Mouse (Mus musculus) kidney, embryonic 14.5 days (tissue): ENCODE measurements around the gene Ankrd44. TPM values are rescaled to one million over a fixed set of nuclear protein-coding genes. Genes with fewer than 3 reads are reported as not detected.

Experiments used
- ATAC-seq: fragments of 200-750 bp; cut with Nextera tagmentation; 2 replicates; pipeline ENCODE4 v1.8.0; 2017; ENCODE audit warnings: moderate number of reproducible peaks, mild to moderate bottlenecking, moderate TSS enrichment, moderate library complexity; ENCODE audit not compliant: low FRiP score, low TSS enrichment
- H3K27ac ChIP-seq: fragments of 300-500 bp; sonication (generic); 2 replicates; pipeline ENCODE4 v1.5.1; 2014; ENCODE audit warnings: low read depth, mild to moderate bottlenecking, low read length, moderate library complexity, mixed read lengths
- H3K27me3 ChIP-seq: fragments of 300-500 bp; sonication (generic); 2 replicates; pipeline ENCODE4 v1.6.1; 2014; ENCODE audit warnings: mild to moderate bottlenecking, low read length; ENCODE audit not compliant: control insufficient read depth, insufficient read depth
- H3K36me3 ChIP-seq: fragments of 300-500 bp; sonication (generic); 2 replicates; pipeline ENCODE4 v1.6.1; 2014; ENCODE audit warnings: low read length, mixed read lengths; ENCODE audit not compliant: control insufficient read depth, insufficient read depth
- H3K4me1 ChIP-seq: fragments of 300-500 bp; sonication (generic); 2 replicates; pipeline ENCODE4 v1.6.1; 2014; ENCODE audit warnings: low read length, mixed read lengths; ENCODE audit not compliant: control insufficient read depth, insufficient read depth
- H3K4me2 ChIP-seq: fragments of 300-500 bp; sonication (generic); replicated peaks from 2 replicates; pipeline ENCODE4 v1.6.1; 2014; ENCODE audit warnings: low read depth, mild to moderate bottlenecking, low read length
- H3K4me3 ChIP-seq: fragments of 300-500 bp; sonication (generic); 2 replicates; pipeline ENCODE4 v1.5.1; 2014; ENCODE audit warnings: mild to moderate bottlenecking, low read length
- H3K9ac ChIP-seq: fragments of 300-500 bp; sonication (generic); 2 replicates; pipeline ENCODE4 v1.6.1; 2014; ENCODE audit warnings: low read depth, mild to moderate bottlenecking, low read length, moderate library complexity
- H3K9me3 ChIP-seq: fragments of 300-500 bp; sonication (generic); 2 replicates; pipeline ENCODE4 v1.6.1; 2016; ENCODE audit warnings: low read length; ENCODE audit not compliant: control insufficient read depth
- WGBS: fragments of 180-500 bp; shearing (Covaris S2); extraction: QIAGEN DNeasy Blood & Tissue Kit; methylation state at CpG from one replicate; pipeline ENCODE4 v1.1.7; 2014; 5-methylcytosine and 5-hydroxymethylcytosine counted together
- polyA plus RNA-seq: library from polyadenylated mRNA; unstranded; fragments of >200 nt; fragmentation: Nextera tagmentation; extraction: Ambion mirVana; gene quantifications from 2 replicates; pipeline ENCODE4 v1.2.1, GENCODE M21; 2014

The Ankrd44 gene
- polyA plus RNA-seq, 1 experiment from 2014 or later, result 9.0 TPM

GRCm38 (mm10) chr1:54825718-54826425 lies 100.3 kb downstream of the Ankrd44 start:
- no peaks in the 10 kb centered on the region for H3K9me3 ChIP-seq

GRCm38 (mm10) chr1:54824106-54824808 lies 101.9 kb downstream of the Ankrd44 start:
- 34% methylated on average over 14 of the region's 14 CpGs for WGBS
- no peaks in the 10 kb centered on the region for H3K9me3 ChIP-seq
- peak; percentile 73 for ATAC-seq
- H3K27ac ChIP-seq, result no peak overlapping the region
- no peak overlapping the region for H3K4me2 ChIP-seq
- 0 out of 2 replicates have a peak, but pooled peaks cover 2% of the 10 kb centered on the region for H3K4me1 ChIP-seq
- H3K9ac ChIP-seq, result no peak overlapping the region
- no peaks in the 10 kb centered on the region for H3K36me3 ChIP-seq
- H3K27me3 ChIP-seq, result no peaks in the 10 kb centered on the region
- no peak overlapping the region for H3K4me3 ChIP-seq

More at GRCm38 (mm10) chr1:54825718-54826425, 100.3 kb downstream of the Ankrd44 start:
- H3K27me3 ChIP-seq, result no peaks in the 10 kb centered on the region
- WGBS, result 67% methylated on average over 6 of the region's 6 CpGs
- H3K9ac ChIP-seq, result no peak overlapping the region
- no peak overlapping the region for H3K4me3 ChIP-seq
- no peak for ATAC-seq
- H3K36me3 ChIP-seq, result no peaks in the 10 kb centered on the region
- 0 out of 2 replicates have a peak, but pooled peaks cover 2% of the 10 kb centered on the region for H3K4me1 ChIP-seq
- H3K4me2 ChIP-seq, result no peak overlapping the region
- no peak overlapping the region for H3K27ac ChIP-seq

GRCm38 (mm10) chr1:54821797-54822196 lies 104.4 kb downstream of the Ankrd44 start:
- WGBS, result 68% methylated on average over 1 of the region's 1 CpGs
- no peak for ATAC-seq
- H3K4me3 ChIP-seq, result no peak overlapping the region

GRCm38 (mm10) chr1:54815206-54815855 lies 110.9 kb downstream of the Ankrd44 start:
- no peak for ATAC-seq
- H3K27ac ChIP-seq, result no peak overlapping the region
- WGBS, result 37% methylated on average over 9 of the region's 9 CpGs
- H3K4me3 ChIP-seq, result no peak overlapping the region
- no peaks in the 10 kb centered on the region for H3K36me3 ChIP-seq
- H3K27me3 ChIP-seq, result no peaks in the 10 kb centered on the region
- H3K9me3 ChIP-seq, result no peaks in the 10 kb centered on the region
- no peak overlapping the region for H3K4me2 ChIP-seq
- peaks cover 4% of the 10 kb centered on the region; the same call in 1 of the 2 replicates for H3K4me1 ChIP-seq
- H3K9ac ChIP-seq, result no peak overlapping the region

More at GRCm38 (mm10) chr1:54821797-54822196, 104.4 kb downstream of the Ankrd44 start:
- H3K4me1 ChIP-seq, result 0 out of 2 replicates have a peak, but pooled peaks cover 1% of the 10 kb centered on the region
- no peaks in the 10 kb centered on the region for H3K27me3 ChIP-seq
- H3K4me2 ChIP-seq, result no peak overlapping the region
- no peak overlapping the region for H3K27ac ChIP-seq
- no peak overlapping the region for H3K9ac ChIP-seq
- H3K9me3 ChIP-seq, result no peaks in the 10 kb centered on the region
- no peaks in the 10 kb centered on the region for H3K36me3 ChIP-seq

- no peak for ATAC-seq
- H3K9ac ChIP-seq, result no peak overlapping the region
- H3K4me3 ChIP-seq, result no peak overlapping the region
- no peak overlapping the region for H3K4me2 ChIP-seq
- no peaks in the 10 kb centered on the region for H3K4me1 ChIP-seq
- 76% methylated on average over 10 of the region's 10 CpGs for WGBS
- H3K36me3 ChIP-seq, result no peaks in the 10 kb centered on the region
- H3K27ac ChIP-seq, result no peak overlapping the region
- no peaks in the 10 kb centered on the region for H3K27me3 ChIP-seq
- no peaks in the 10 kb centered on the region for H3K9me3 ChIP-seq
Observed at GRCm38 (mm10) chr1:54809811-54810549, 116.2 kb downstream of the Ankrd44 start.

- Histone ChIP-seq H3K9ac (no peak overlapping the region), H3K9me3 (no peaks in the 10 kb centered on the region), H3K36me3 (no peaks in the 10 kb centered on the region), H3K27ac (no peak overlapping the region), H3K4me2 (no peak overlapping the region), H3K4me1 (no peaks in the 10 kb centered on the region), H3K4me3 (no peak overlapping the region), H3K27me3 (no peaks in the 10 kb centered on the region)
- 97% methylated on average over 13 of the region's 13 CpGs for WGBS
- no peak for ATAC-seq
Observed at GRCm38 (mm10) chr1:54809098-54809490, 117.1 kb downstream of the Ankrd44 start.

- Histone ChIP-seq H3K4me3 (no peak overlapping the region), H3K36me3 (no peaks in the 10 kb centered on the region), H3K4me1 (no peaks in the 10 kb centered on the region), H3K9ac (no peak overlapping the region), H3K9me3 (no peaks in the 10 kb centered on the region), H3K4me2 (no peak overlapping the region), H3K27me3 (no peaks in the 10 kb centered on the region), H3K27ac (no peak overlapping the region)
- 65% methylated on average over 4 of the region's 4 CpGs for WGBS
- no peak for ATAC-seq
Observed at GRCm38 (mm10) chr1:54808401-54809097, 117.6 kb downstream of the Ankrd44 start.

- no peak for ATAC-seq
- H3K27ac ChIP-seq, result no peak overlapping the region
- 81% methylated on average over 3 of the region's 3 CpGs for WGBS
Observed at GRCm38 (mm10) chr1:54807832-54808231, 118.4 kb downstream of the Ankrd44 start.

More at GRCm38 (mm10) chr1:54807832-54808231, 118.4 kb downstream of the Ankrd44 start:
- H3K4me3 ChIP-seq, result no peak overlapping the region
- no peak overlapping the region for H3K9ac ChIP-seq
- H3K4me1 ChIP-seq, result no peaks in the 10 kb centered on the region
- H3K4me2 ChIP-seq, result no peak overlapping the region
- no peaks in the 10 kb centered on the region for H3K9me3 ChIP-seq
- H3K27me3 ChIP-seq, result no peaks in the 10 kb centered on the region
- no peaks in the 10 kb centered on the region for H3K36me3 ChIP-seq
